Mouse (Mus musculus) erythroblast, adult 5-6 weeks (primary cell): Measurements from ENCODE around the gene Taok3. TPM values are rescaled to one million over a fixed set of nuclear protein-coding genes. Genes with fewer than 3 reads are reported as not detected.

Source experiments
- ATAC-seq: replicated peaks from 2 replicates; pipeline ENCODE4 v1.8.0; 2016; ENCODE audit warnings: moderate number of reproducible peaks, mild to moderate bottlenecking, moderate TSS enrichment, inconsistent platforms; ENCODE audit not compliant: poor library complexity, low FRiP score, severe bottlenecking
- total RNA-seq, 2 experiments: library from RNA; stranded (forward) in 1 of 2; stranded (reverse) in 1 of 2; fragments of 150-400 nt in 1 of 2; fragments of 200-764, 138-1000 nt in 1 of 2; gene quantifications; 2 replicates each; pipeline versions ENCODE4 v1.2.3 to v1.2.4; 2015 to 2017; ENCODE audit warnings: low replicate concordance in 2 of 2

The Taok3 gene
- total RNA-seq, 2 experiments from 2014 or later: 28.4 to 32.5 TPM

- ATAC-seq: no peak
These were observed 3.3 kb upstream of the Taok3 start for GRCm38 (mm10) chr5:117116660-117117059.

- no peak for ATAC-seq
These were observed 2.7 kb upstream of the Taok3 start for GRCm38 (mm10) chr5:117117241-117117640.

- no peak for ATAC-seq
These were observed 2.2 kb upstream of the Taok3 start for GRCm38 (mm10) chr5:117117716-117118115.

GRCm38 (mm10) chr5:117118220-117118619 lies 1.7 kb upstream of the Taok3 start:
- no peak for ATAC-seq

GRCm38 (mm10) chr5:117118850-117119249 lies 1.1 kb upstream of the Taok3 start:
- ATAC-seq: no peak

GRCm38 (mm10) chr5:117120489-117121466 lies 849 bp downstream of the Taok3 start:
- peak; percentile 41 for ATAC-seq

GRCm38 (mm10) chr5:117121657-117122056 lies 1.7 kb downstream of the Taok3 start:
- ATAC-seq: no peak

GRCm38 (mm10) chr5:117123102-117123501 lies 3.2 kb downstream of the Taok3 start:
- ATAC-seq: no peak

GRCm38 (mm10) chr5:117123840-117124239 lies 3.9 kb downstream of the Taok3 start:
- ATAC-seq: no peak

GRCm38 (mm10) chr5:117125482-117126346 lies 5.8 kb downstream of the Taok3 start:
- ATAC-seq: no peak

- no peak for ATAC-seq
These were observed 7.1 kb downstream of the Taok3 start for GRCm38 (mm10) chr5:117127051-117127450.

GRCm38 (mm10) chr5:117130726-117131125 lies 10.8 kb downstream of the Taok3 start:
- no peak for ATAC-seq

GRCm38 (mm10) chr5:117133446-117134065 lies 13.6 kb downstream of the Taok3 start:
- ATAC-seq: peak; percentile 86

- peak; percentile 42 for ATAC-seq
These were observed 14.3 kb downstream of the Taok3 start for GRCm38 (mm10) chr5:117134066-117134888.

GRCm38 (mm10) chr5:117134889-117135456 lies 15.0 kb downstream of the Taok3 start:
- no peak for ATAC-seq

GRCm38 (mm10) chr5:117135869-117136268 lies 15.9 kb downstream of the Taok3 start:
- peak; percentile 11; the same call in 1 of the 2 replicates for ATAC-seq

- ATAC-seq: no peak
These were observed 16.6 kb downstream of the Taok3 start for GRCm38 (mm10) chr5:117136570-117136969.

- no peak for ATAC-seq
These were observed 17.1 kb downstream of the Taok3 start for GRCm38 (mm10) chr5:117137011-117137410.

GRCm38 (mm10) chr5:117137594-117137993 lies 17.7 kb downstream of the Taok3 start:
- peak; percentile 63 for ATAC-seq
